In genomic region chr16:76407321-76407920, GRCm38 (mm10) we compare ENCODE assay signal across 11 mouse cellular contexts. TPM values are rescaled to one million over a fixed set of nuclear protein-coding genes. Genes with fewer than 3 reads are reported as not detected.
DNase-seq lines count a peak whose midpoint lies in the region; ATAC-seq and TF ChIP-seq lines count a peak whose summit lies in the region.
"Had no signal": no experiment of that assay in that cellular context is flagged by ENCODE, and none has a peak within 500 bp of the region (broad histone marks: within the 10 kb centered on the region; RNA-seq: fewer than 3 reads in every experiment).

No protein-coding gene starts in this region.

- H3K27me3 ChIP-seq in hindbrain, postnatal 0 days (ENCODE audit: insufficient read depth, low read length): no peaks in the 10 kb centered on the region
- H3K27me3 ChIP-seq in hindbrain, embryonic 13.5 days: no peaks in the 10 kb centered on the region
- H3K27me3 ChIP-seq in neural tube, embryonic 15.5 days (replicated peaks): no peaks in the 10 kb centered on the region
- H3K27me3 ChIP-seq in intestine, embryonic 14.5 days (replicated peaks; ENCODE audit: control insufficient read depth, insufficient read depth, low read length): no peaks in the 10 kb centered on the region
- H3K27me3 ChIP-seq in stomach, postnatal 0 days (ENCODE audit: control insufficient read depth, insufficient read depth, low read length): no peaks in the 10 kb centered on the region
- H3K27me3 ChIP-seq in midbrain, postnatal 0 days (ENCODE audit: insufficient read depth, low read length): no peaks in the 10 kb centered on the region
- H3K27me3 ChIP-seq: forebrain, embryonic 13.5 days; hindbrain, embryonic 12.5 days had no signal

- no peaks in the 10 kb centered on the region for H3K4me1 ChIP-seq in hindbrain, postnatal 0 days (ENCODE audit: insufficient read depth, low read length)
- no peaks in the 10 kb centered on the region for H3K4me1 ChIP-seq in hindbrain, embryonic 13.5 days (replicated peaks)
- H3K4me1 ChIP-seq in neural tube, embryonic 15.5 days: no peaks in the 10 kb centered on the region
- H3K4me1 ChIP-seq in intestine, embryonic 14.5 days (replicated peaks; ENCODE audit: control insufficient read depth, insufficient read depth, low read length): 0 out of 2 replicates have a peak, but pooled peaks cover 6% of the 10 kb centered on the region
- no peaks in the 10 kb centered on the region for H3K4me1 ChIP-seq in stomach, postnatal 0 days (replicated peaks; ENCODE audit: control insufficient read depth, insufficient read depth)
- no peaks in the 10 kb centered on the region for H3K4me1 ChIP-seq in midbrain, postnatal 0 days (ENCODE audit: insufficient read depth, low read length)
- H3K4me1 ChIP-seq: forebrain, embryonic 13.5 days; hindbrain, embryonic 12.5 days had no signal

- H3K36me3 ChIP-seq in hindbrain, postnatal 0 days (ENCODE audit: insufficient read depth, low read length): no peaks in the 10 kb centered on the region
- H3K36me3 ChIP-seq in hindbrain, embryonic 13.5 days: no peaks in the 10 kb centered on the region
- H3K36me3 ChIP-seq in neural tube, embryonic 15.5 days: no peaks in the 10 kb centered on the region
- no peaks in the 10 kb centered on the region for H3K36me3 ChIP-seq in intestine, embryonic 14.5 days (ENCODE audit: control insufficient read depth, insufficient read depth, low read length)
- H3K36me3 ChIP-seq in stomach, postnatal 0 days (ENCODE audit: control insufficient read depth, insufficient read depth, low read length): no peaks in the 10 kb centered on the region
- no peaks in the 10 kb centered on the region for H3K36me3 ChIP-seq in midbrain, postnatal 0 days (ENCODE audit: insufficient read depth, low read length)
- H3K36me3 ChIP-seq: hindbrain, embryonic 12.5 days had no signal

- TF ChIP-seq EP300 in stomach, postnatal 0 days (optimal IDR thresholded peaks at IDR 0.05): no peak

- no peak overlapping the region for H3K4me3 ChIP-seq in hindbrain, postnatal 0 days (ENCODE audit: low read length)
- H3K4me3 ChIP-seq in hindbrain, embryonic 13.5 days: no peak overlapping the region
- H3K4me3 ChIP-seq in neural tube, embryonic 15.5 days (replicated peaks): no peak overlapping the region
- no peak overlapping the region for H3K4me3 ChIP-seq in intestine, embryonic 14.5 days (ENCODE audit: low read depth, low read length)
- H3K4me3 ChIP-seq in stomach, postnatal 0 days (ENCODE audit: low read depth, low read length): no peak overlapping the region
- H3K4me3 ChIP-seq in midbrain, postnatal 0 days (ENCODE audit: low read depth, low read length): no peak overlapping the region
- H3K4me3 ChIP-seq: forebrain, embryonic 13.5 days; hindbrain, embryonic 12.5 days had no signal

- no peak overlapping the region for H3K27ac ChIP-seq in hindbrain, postnatal 0 days
- no peak overlapping the region for H3K27ac ChIP-seq in hindbrain, embryonic 13.5 days
- no peak overlapping the region for H3K27ac ChIP-seq in neural tube, embryonic 15.5 days (replicated peaks)
- no peak overlapping the region for H3K27ac ChIP-seq in intestine, embryonic 14.5 days (ENCODE audit: low read depth)
- H3K27ac ChIP-seq in stomach, postnatal 0 days (replicated peaks): 0 out of 2 replicates have a peak overlapping the region, but pooled peaks have one; percentile 5
- no peak overlapping the region for H3K27ac ChIP-seq in midbrain, postnatal 0 days (ENCODE audit: low read depth, low read length)
- H3K27ac ChIP-seq: forebrain, embryonic 13.5 days; hindbrain, embryonic 12.5 days had no signal

- no peak for ATAC-seq in hindbrain, postnatal 0 days
- ATAC-seq in hindbrain, embryonic 13.5 days (ENCODE audit: low FRiP score): no peak
- no peak for ATAC-seq in neural tube, embryonic 15.5 days (ENCODE audit: low FRiP score)
- ATAC-seq in intestine, embryonic 14.5 days (replicated peaks; ENCODE audit: low FRiP score, low TSS enrichment, low read depth): no peak
- ATAC-seq in stomach, postnatal 0 days (ENCODE audit: low FRiP score, low TSS enrichment): no peak
- no peak for ATAC-seq in midbrain, postnatal 0 days (ENCODE audit: low FRiP score)
- ATAC-seq: forebrain, embryonic 13.5 days had no signal

- H3K4me2 ChIP-seq in hindbrain, postnatal 0 days (ENCODE audit: low read depth, low read length): 0 out of 2 replicates have a peak overlapping the region, but pooled peaks have one; percentile 3
- no peak overlapping the region for H3K4me2 ChIP-seq in hindbrain, embryonic 13.5 days
- peak overlapping the region; percentile 23 for H3K4me2 ChIP-seq in neural tube, embryonic 15.5 days
- peak overlapping the region; percentile 33 for H3K4me2 ChIP-seq in intestine, embryonic 14.5 days (ENCODE audit: low read length)
- H3K4me2 ChIP-seq in stomach, postnatal 0 days (replicated peaks; ENCODE audit: low read depth): peak overlapping the region; percentile 32
- H3K4me2 ChIP-seq in midbrain, postnatal 0 days (ENCODE audit: low read depth, low read length, poor library complexity, severe bottlenecking): no peak overlapping the region
- H3K4me2 ChIP-seq: forebrain, embryonic 13.5 days; hindbrain, embryonic 12.5 days had no signal

- 79% methylated on average over 13 of the region's 13 CpGs for WGBS in hindbrain, postnatal 0 days
- WGBS in hindbrain, embryonic 13.5 days: 83% methylated on average over 13 of the region's 13 CpGs
- WGBS in neural tube, embryonic 15.5 days: 61% methylated on average over 13 of the region's 13 CpGs
- 34% methylated on average over 13 of the region's 13 CpGs for WGBS in intestine, embryonic 14.5 days
- WGBS in stomach, postnatal 0 days: 34% methylated on average over 13 of the region's 13 CpGs
- 78% methylated on average over 13 of the region's 13 CpGs for WGBS in midbrain, postnatal 0 days

- no peaks in the 10 kb centered on the region for H3K9me3 ChIP-seq in hindbrain, postnatal 0 days (ENCODE audit: low read length)
- H3K9me3 ChIP-seq in hindbrain, embryonic 13.5 days: no peaks in the 10 kb centered on the region
- no peaks in the 10 kb centered on the region for H3K9me3 ChIP-seq in neural tube, embryonic 15.5 days (replicated peaks)
- H3K9me3 ChIP-seq in intestine, embryonic 14.5 days (ENCODE audit: control insufficient read depth, low read length): no peaks in the 10 kb centered on the region
- no peaks in the 10 kb centered on the region for H3K9me3 ChIP-seq in stomach, postnatal 0 days (ENCODE audit: control insufficient read depth, low read length)
- H3K9me3 ChIP-seq in midbrain, postnatal 0 days (ENCODE audit: low read length): no peaks in the 10 kb centered on the region
- H3K9me3 ChIP-seq: forebrain, embryonic 13.5 days; hindbrain, embryonic 12.5 days had no signal

- DNase-seq in hindbrain, postnatal 0 days (ENCODE audit: low spot score): no peak
- no peak for DNase-seq in neural tube, embryonic 10.5 days (ENCODE audit: extremely low spot score, low spot score)
- DNase-seq in intestine, embryonic 14.5 days (ENCODE audit: low spot score): no peak
- no peak for DNase-seq in stomach, postnatal 0 days (ENCODE audit: low spot score)
- DNase-seq in midbrain, postnatal 0 days (ENCODE audit: low spot score): no peak
- DNase-seq in cerebellum, adult 8-10 months: no peak
- DNase-seq: cerebellum, postnatal 10 days had no signal

- TF ChIP-seq CTCF in hindbrain, postnatal 0 days (IDR thresholded peaks at IDR 0.05; ENCODE audit: low read depth): no peak
- no peak for TF ChIP-seq CTCF in stomach, postnatal 0 days (IDR thresholded peaks at IDR 0.05; ENCODE audit: low read depth)
- TF ChIP-seq CTCF in midbrain, postnatal 0 days (IDR thresholded peaks at IDR 0.05): no peak

- H3K9ac ChIP-seq in hindbrain, postnatal 0 days (replicated peaks; ENCODE audit: low read length): no peak overlapping the region
- H3K9ac ChIP-seq in hindbrain, embryonic 13.5 days: no peak overlapping the region
- no peak overlapping the region for H3K9ac ChIP-seq in neural tube, embryonic 15.5 days (replicated peaks)
- no peak overlapping the region for H3K9ac ChIP-seq in intestine, embryonic 14.5 days (ENCODE audit: low read length)
- no peak overlapping the region for H3K9ac ChIP-seq in stomach, postnatal 0 days (ENCODE audit: low read length)
- no peak overlapping the region for H3K9ac ChIP-seq in midbrain, postnatal 0 days (replicated peaks; ENCODE audit: low read length, poor library complexity, severe bottlenecking)
- H3K9ac ChIP-seq: forebrain, embryonic 13.5 days; hindbrain, embryonic 12.5 days had no signal

RNA-seq across cellular contexts. Expression of gene Nrip1, which starts 33.8 kb away (rescaled TPM):
- 26.5 and 29.3 TPM in 2 replicates for total RNA-seq in hindbrain, postnatal 0 days (2014; rRNA removed)
- polyA plus RNA-seq in hindbrain, postnatal 0 days (2015; fragmentation: Nextera tagmentation; extraction: Ambion mirVana): 26.8 and 30.0 TPM in 2 replicates
- 28.0 and 31.2 TPM in 2 replicates for polyA plus RNA-seq in hindbrain, embryonic 13.5 days (2015; fragmentation: Nextera tagmentation; extraction: Ambion mirVana)
- polyA plus RNA-seq in neural tube, embryonic 15.5 days (2015; fragmentation: Nextera tagmentation; extraction: Ambion mirVana): 34.4 and 36.9 TPM in 2 replicates
- 37.1 and 40.3 TPM in 2 replicates for polyA plus RNA-seq in intestine, embryonic 14.5 days (2014; fragmentation: Nextera tagmentation; extraction: Ambion mirVana)
- polyA plus RNA-seq in stomach, postnatal 0 days (2015; fragmentation: Nextera tagmentation; extraction: Ambion mirVana): 13.0 and 15.7 TPM in 2 replicates
- 33.7 and 55.8 TPM in 2 replicates for total RNA-seq in midbrain, postnatal 0 days (2014; rRNA removed)
- 27.2 and 29.5 TPM in 2 replicates for polyA plus RNA-seq in midbrain, postnatal 0 days (2015; fragmentation: Nextera tagmentation; extraction: Ambion mirVana)

Comparison
In these comparisons a context has a peak if more than half of its experiments do, and no peak if none do; other contexts are left out.
1. H3K4me2 ChIP-seq: peak in hindbrain, postnatal 0 days (single experiment), neural tube, embryonic 15.5 days (single experiment), intestine, embryonic 14.5 days (single experiment) and stomach, postnatal 0 days (single experiment); none in hindbrain, embryonic 13.5 days (single experiment) and midbrain, postnatal 0 days (single experiment).